Mouse (Mus musculus) frontal cortex, postnatal 25 days (tissue): ENCODE data around the gene Grap2.

Source experiments
- DNase-seq, 2 experiments: peaks; one replicate each; pipeline ENCODE4 v3.0.0; 2022; ENCODE audit warnings: low spot score in 2 of 2

Gene Grap2

GRCm38 (mm10) chr15:80682343-80682742 is 109.9 kb downstream of the Grap2 start:
- DNase-seq: no peak

DNA sequence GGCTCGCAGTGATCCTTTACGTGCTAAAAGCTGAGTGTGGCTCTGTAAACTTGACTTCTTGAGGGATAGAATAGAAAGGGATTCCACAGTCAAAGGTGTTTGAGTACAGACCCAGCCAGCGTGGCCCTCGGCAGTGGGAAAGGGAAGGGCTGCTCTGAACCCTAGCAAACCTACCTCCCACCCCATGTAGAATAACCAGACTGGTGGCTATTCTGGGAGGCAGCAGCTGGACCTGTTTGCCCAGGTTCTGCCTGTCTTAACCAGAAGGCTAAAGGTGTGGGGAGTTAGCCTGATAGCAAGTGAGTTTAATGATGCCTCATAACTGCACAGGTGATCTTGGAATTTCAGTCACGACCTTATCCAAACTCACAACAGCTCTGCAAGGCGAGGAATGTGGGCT is 110.8 kb downstream of the Grap2 start:
- no peak for DNase-seq

DNA sequence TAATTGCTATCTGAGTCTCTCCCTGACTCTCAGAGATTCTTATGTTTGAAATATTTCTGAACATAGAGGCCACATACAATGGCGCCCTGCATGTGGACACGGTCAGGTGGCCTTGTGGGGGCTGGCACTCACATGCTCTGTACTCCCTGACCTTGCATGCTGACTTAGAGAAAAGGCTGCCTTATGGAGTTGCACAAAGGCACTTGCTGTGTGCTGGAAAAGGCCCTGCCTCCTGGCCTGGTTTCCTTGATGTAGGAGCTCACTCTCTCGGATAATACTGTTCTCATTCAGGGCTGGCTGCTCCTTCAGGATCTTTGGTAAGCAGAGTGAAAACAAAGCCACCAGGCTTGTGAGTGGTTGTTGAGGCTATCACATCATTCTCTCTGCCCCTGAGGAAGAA is 111.6 kb downstream of the Grap2 start:
- DNase-seq: no peak

- no peak for DNase-seq
Measured at GRCm38 (mm10) chr15:80684786-80685602, 112.6 kb downstream of the Grap2 start.

GRCm38 (mm10) chr15:80685603-80685895 is 113.2 kb downstream of the Grap2 start:
- no peak for DNase-seq

GRCm38 (mm10) chr15:80688536-80688935 is 116.1 kb downstream of the Grap2 start:
- DNase-seq: no peak

- DNase-seq: no peak
Measured at GRCm38 (mm10) chr15:80693492-80693891, 121.1 kb downstream of the Grap2 start.

DNA sequence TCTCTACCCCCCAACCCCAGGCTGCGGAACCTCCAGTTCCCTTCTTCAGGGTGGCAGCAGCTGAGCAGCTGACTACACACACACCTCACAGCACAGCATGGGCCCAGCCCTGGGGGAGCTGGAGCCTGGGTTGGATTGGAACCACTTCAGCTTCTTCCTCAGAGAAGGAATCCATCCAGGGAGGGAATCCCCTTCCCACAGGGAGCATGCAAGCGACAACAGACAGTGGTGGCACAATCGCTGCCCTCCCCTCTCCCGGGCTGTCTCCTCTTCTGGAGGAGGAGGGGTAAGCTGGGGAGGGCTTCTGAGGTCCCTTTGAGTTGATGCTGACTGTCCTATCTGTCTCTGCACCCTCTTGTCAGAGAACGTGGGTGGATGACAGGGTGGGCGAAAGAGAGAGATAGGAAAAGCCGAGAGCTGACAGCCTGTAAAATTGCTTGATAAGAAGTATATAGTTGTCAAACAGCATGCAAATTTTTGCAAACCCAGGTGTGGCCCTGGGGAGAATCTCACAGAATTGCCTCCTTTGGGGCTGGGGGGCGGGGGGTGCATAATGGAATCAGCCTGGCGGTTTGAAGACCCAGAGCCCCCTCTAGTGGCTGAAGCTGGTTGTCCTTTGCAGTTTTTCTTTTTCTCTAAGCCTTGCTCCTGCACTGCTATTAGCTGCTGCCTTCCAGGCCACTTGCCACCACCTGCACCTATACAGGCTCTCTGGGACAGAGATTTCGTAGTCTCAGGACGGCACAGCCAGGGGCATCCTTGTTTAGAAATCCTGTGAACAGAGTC is 121.9 kb downstream of the Grap2 start:
- peak; percentile 76 to 82 for DNase-seq

DNA sequence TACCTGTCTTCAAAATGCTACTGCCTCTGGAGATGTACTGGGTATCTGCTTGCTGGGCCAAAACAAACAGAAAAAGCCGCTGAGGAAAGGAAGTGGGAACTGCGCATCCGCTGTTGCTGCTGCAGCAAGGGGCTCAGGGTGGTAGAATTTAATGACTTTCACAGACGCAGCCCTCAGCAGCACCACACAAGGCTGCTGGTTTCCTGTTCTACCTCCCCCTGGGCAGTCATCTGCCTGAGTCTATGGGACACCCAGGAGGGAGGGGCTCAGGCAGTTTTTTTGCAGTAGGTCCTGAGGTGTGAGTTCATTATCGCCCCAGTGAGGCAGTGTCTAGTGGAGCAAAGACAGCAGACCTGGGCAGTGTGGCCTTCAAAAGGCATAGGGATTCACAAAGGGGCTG is 125.2 kb downstream of the Grap2 start:
- no peak for DNase-seq

DNA sequence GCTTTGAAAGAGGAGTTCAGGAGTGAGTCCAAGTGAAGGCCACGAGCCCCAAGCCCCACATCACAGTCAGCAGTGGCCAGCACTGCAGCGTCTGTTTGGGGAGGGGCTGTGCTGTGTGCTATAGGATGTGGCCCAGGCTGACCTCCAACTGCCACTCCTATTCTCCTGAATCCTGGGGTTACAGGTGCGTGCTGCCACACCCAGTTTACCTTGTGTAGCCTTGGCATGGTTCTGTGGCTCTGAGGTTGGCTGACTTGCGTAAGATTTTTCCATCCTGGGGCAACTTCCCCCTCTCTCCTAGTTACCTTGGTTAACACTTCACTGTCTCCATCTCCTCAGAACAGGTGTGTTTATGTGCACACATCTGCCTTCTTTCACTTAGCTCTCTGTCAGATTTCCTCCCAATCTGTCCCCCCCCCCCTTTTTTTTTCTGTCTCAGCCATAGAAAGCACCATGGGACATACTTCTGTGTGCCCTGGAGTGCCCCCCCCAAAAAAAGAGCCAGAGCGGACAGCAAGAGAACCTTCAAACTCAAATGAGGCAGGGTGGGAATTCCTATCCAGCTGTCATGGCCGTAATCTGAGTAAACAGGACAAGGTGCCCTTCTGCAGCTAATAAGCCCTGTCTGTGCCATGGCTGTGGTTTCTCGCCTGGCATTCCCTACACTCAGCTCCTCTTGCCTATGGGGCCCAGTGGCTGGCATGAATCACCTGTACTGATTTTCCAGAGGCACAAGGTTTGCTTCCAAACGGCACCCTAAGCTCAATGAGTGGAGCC is 129.3 kb downstream of the Grap2 start:
- DNase-seq: no peak
